Mouse (Mus musculus) erythroid progenitor cell, adult 5-6 weeks (primary cell): ENCODE measurements around the gene Tepp. TPM values are rescaled to one million over a fixed set of nuclear protein-coding genes. Genes with fewer than 3 reads are reported as not detected.

ENCODE experiments used
- ATAC-seq: replicated peaks from 2 replicates; pipeline ENCODE4 v1.8.0; 2016; ENCODE audit warnings: moderate number of reproducible peaks, mild to moderate bottlenecking, moderate TSS enrichment, inconsistent platforms; ENCODE audit not compliant: poor library complexity, low FRiP score, severe bottlenecking
- total RNA-seq, 2 experiments: library from RNA; stranded (forward) in 1 of 2; stranded (reverse) in 1 of 2; fragments of 150-400 nt in 1 of 2; fragments of 186-747, 209-891 nt in 1 of 2; gene quantifications; 2 replicates each; pipeline versions ENCODE4 v1.2.3 to v1.2.4; 2015 to 2017; ENCODE audit warnings: low replicate concordance in 2 of 2

Tepp gene
- total RNA-seq, 2 experiments from 2014 or later: not detected

GRCm38 (mm10) chr8:95327866-95328465 lies 17.6 kb downstream of the Tepp start:
- no peak for ATAC-seq

- ATAC-seq: no peak
Measured at GRCm38 (mm10) chr8:95330367-95330766, 20.0 kb downstream of the Tepp start.

GRCm38 (mm10) chr8:95331156-95331719 lies 20.9 kb downstream of the Tepp start:
- peak; percentile 40 for ATAC-seq

- ATAC-seq: peak; percentile 92
Measured at GRCm38 (mm10) chr8:95331720-95332436, 21.5 kb downstream of the Tepp start, which contains the start of the genes Zfp319 and Usb1. Zfp319 (minus strand) TSS chr8:95331950. Usb1 (plus strand) TSS chr8:95332284.

GRCm38 (mm10) chr8:95332437-95333199 lies 22.3 kb downstream of the Tepp start:
- peak; percentile 11; the same call in 1 of the 2 replicates for ATAC-seq

GRCm38 (mm10) chr8:95335706-95336105 lies 25.3 kb downstream of the Tepp start:
- no peak for ATAC-seq

- ATAC-seq: no peak
Measured at GRCm38 (mm10) chr8:95336363-95336762, 26.0 kb downstream of the Tepp start.

- no peak for ATAC-seq
Measured at GRCm38 (mm10) chr8:95341721-95342120, 31.4 kb downstream of the Tepp start.

GRCm38 (mm10) chr8:95344668-95345067 lies 34.3 kb downstream of the Tepp start:
- ATAC-seq: no peak

- peak; percentile 55 for ATAC-seq
Measured at GRCm38 (mm10) chr8:95346643-95347545, 36.5 kb downstream of the Tepp start.

- no peak for ATAC-seq
Measured at GRCm38 (mm10) chr8:95348356-95348755, 38.0 kb downstream of the Tepp start.

GRCm38 (mm10) chr8:95348811-95349630 lies 38.7 kb downstream of the Tepp start:
- no peak for ATAC-seq

- ATAC-seq: no peak
Measured at GRCm38 (mm10) chr8:95351461-95351860, 41.1 kb downstream of the Tepp start.

GRCm38 (mm10) chr8:95352151-95352870 lies 41.9 kb downstream of the Tepp start, which contains the start of gene Mmp15:
Mmp15 (plus strand) TSS chr8:95352268.
- ATAC-seq: no peak

- no peak for ATAC-seq
Measured at GRCm38 (mm10) chr8:95352871-95353866, 42.8 kb downstream of the Tepp start.

- no peak for ATAC-seq
Measured at GRCm38 (mm10) chr8:95354606-95355005, 44.2 kb downstream of the Tepp start.
